Mouse (Mus musculus) gastrocnemius, postnatal 36 days (tissue): ENCODE results near the gene Bmp8a. TPM values are rescaled to one million over a fixed set of nuclear protein-coding genes. Genes with fewer than 3 reads are reported as not detected.
"Not testable (repeated sequence)": the region's sequence is repeated elsewhere in the genome, so short reads cannot be mapped to it uniquely, and the experiment has no call there.

ENCODE experiments used
- DNase-seq, 2 experiments: peaks; one replicate each; pipeline ENCODE4 v3.0.0; 2022
- intact Hi-C: fragments of 180-260 bp; cut with DNase I; formaldehyde crosslinking; loops from one replicate; pipeline ENCODE4 v1.15.1; 2025
- long read RNA-seq, 2 experiments: library from polyadenylated mRNA; stranded (forward); transcript quantifications; one replicate each; pipeline ENCODE4 v2.0.0; 2021
- total RNA-seq, 2 experiments: library from RNA; stranded (reverse); gene quantifications; 2 replicates each; pipeline ENCODE4 v1.2.3; 2021

The Bmp8a gene
- 1 to 10 TPM in 1 of 2 experiments, under 1 TPM in 1; 0.38 to 1.6 TPM for total RNA-seq
- long read RNA-seq, experiment 1 = 0 reads
- long read RNA-seq, experiment 2 = 0 reads

- peak; percentile 47 to 53 for DNase-seq
- intact Hi-C loops = no loop called here
Observed at GRCm38 (mm10) chr4:123342642-123343470, at the start of gene Bmp8a. Gene Bmp8a (minus strand): TSS chr4:123343252.

- DNase-seq = no peak
- intact Hi-C loops = loop anchor here (5.0 to 10.0 kb wide), 2 partner anchors 85 to 177 kb away; no protein-coding TSS in a partner anchor
Observed at GRCm38 (mm10) chr4:123392187-123392586, 49.1 kb upstream of the Bmp8a start.

DNA sequence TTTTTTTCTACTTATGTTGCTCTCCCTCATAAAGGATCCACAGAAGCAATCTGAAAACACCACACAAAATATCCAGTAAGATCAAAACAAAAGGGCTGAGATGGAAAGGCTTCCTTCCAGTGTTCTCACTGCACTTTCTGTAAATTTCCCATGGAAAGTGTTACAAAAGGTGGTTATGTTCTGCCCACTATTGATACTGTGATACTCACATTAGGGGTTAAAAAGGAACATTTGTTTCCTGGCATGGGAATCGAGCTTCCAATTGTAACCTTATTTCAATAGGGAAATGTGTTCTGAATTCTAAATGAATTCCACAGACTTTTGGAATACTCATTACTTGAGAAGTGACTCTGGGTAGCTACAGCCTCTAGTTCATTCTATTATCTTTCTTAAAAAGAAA lies 42.0 kb upstream of the Bmp8a start:
- intact Hi-C loops = no loop called here
- DNase-seq = no peak

DNA sequence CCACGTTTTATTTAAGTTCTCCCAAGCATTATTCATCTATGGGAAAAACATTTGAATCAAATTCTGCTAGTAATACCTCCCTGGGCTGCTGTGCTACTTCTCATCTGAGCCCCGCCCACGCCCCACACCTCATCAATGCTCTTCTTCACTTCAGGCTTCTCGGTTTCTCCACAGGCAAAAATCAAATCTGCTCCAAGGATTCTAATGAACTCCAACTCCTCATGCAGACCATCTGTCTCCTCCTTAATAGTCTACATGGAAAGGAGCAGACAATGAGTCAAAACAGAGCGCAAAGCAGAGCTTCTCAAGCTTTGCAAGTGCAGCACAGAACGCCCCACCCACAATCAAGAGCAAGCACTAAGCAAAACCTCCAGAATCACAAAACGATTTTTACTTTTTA lies 40.1 kb upstream of the Bmp8a start:
- no peak for DNase-seq
- intact Hi-C loops = no loop called here

DNA sequence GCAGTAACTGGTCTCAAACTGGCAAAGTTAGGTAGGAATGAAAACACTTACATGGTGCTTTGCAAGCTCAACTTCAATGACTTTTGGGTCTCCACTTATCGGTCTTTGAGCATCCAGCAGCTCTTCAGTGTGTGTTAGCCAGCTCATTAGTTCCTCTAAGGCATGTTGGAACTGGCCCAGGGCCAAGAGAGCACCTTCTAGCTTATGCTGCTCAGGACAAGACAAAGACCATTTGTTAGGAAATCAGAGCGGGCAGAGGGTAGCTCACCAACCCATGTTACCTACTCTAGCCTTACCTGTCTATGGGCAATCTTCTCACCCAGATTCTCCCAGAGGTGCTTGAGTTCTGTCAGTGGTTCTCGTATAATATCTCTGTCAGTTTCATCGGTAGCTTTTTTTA lies 39.0 kb upstream of the Bmp8a start:
- intact Hi-C loops = no loop called here
- no peak for DNase-seq

GRCm38 (mm10) chr4:123381598-123381997 lies 38.5 kb upstream of the Bmp8a start:
- no peak for DNase-seq
- intact Hi-C loops = no loop called here

GRCm38 (mm10) chr4:123376031-123376430 lies 33.0 kb upstream of the Bmp8a start:
- intact Hi-C loops = no loop called here
- DNase-seq = no peak

- no peak for DNase-seq
- intact Hi-C loops = no loop called here
Observed at GRCm38 (mm10) chr4:123374316-123375008, 31.4 kb upstream of the Bmp8a start.

DNA sequence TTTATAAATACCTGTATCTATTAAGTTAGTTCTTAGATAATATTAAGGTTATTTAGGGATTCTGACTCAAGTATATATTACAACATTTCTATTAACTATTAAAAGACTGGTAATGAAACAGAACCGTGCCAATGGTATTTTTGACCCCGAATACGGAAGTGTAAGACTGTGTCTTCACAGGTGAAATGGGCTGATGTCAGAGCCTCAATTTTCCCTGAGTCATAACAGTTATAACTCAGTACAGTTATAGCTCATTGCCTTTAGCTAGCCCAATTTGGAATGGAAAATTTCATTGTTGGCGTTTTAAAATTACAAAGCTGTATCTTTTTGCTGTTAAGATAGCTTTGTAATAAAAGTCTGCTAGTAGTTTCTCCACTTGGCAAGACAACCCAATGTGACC lies 20.5 kb upstream of the Bmp8a start:
- no peak for DNase-seq
- intact Hi-C loops = loop anchor here (5.0 kb wide), 1 partner anchor 56 kb away; no protein-coding TSS in a partner anchor

GRCm38 (mm10) chr4:123360771-123361170 lies 17.7 kb upstream of the Bmp8a start:
- DNase-seq = no peak
- intact Hi-C loops = loop anchor here (5.0 kb wide), 1 partner anchor 53 kb away; no protein-coding TSS in a partner anchor

GRCm38 (mm10) chr4:123358613-123359012 lies 15.6 kb upstream of the Bmp8a start:
- intact Hi-C loops = no loop called here
- DNase-seq = no peak

DNA sequence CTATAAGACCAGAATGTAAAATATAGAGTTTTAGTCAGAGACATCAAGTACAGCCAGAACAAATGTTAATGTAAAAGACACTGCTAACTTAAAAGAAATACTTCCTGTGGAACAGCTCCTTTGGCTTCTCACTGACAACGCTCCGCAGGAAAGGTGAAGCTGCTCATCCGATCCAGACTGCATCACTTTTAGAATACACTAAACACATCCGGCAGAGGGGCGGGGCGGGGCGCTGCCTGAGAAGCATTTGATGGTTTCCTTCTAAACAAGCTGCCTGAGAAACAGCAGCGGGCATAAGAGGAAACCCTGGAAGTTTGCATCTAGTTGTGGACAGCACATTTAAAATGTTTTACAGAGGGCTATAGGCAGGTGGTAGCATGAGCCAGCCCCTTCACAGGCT lies 12.9 kb upstream of the Bmp8a start:
- intact Hi-C loops = no loop called here
- no peak for DNase-seq

DNA sequence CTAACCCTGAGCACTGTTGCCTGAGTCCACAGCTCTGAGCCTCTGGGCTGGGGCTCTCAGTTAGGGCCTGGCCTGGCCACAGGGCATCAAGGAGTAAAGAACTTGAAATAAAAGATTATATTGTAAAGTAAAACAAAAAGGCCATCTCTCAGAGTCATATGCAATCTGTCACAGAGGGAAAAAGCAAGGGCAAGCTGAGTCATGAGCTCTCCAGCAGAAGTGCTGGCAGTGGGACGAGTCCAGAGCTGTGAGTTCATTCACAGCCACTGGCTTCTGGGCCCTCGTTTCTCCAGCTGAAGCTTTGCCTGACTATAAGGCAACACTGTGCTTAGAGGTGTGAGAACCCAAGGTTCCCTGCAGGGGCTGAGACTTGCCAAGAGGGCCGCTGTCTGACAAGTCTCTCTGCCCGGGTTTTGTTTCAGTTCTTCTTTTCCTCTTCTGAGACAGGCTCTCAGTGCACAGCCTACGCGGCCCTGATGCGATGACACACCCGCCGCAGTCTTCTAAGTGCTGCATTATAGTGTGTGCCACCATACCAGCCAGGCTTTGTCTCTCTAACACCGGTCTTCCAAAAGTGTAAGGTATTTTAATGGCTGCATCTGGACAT lies 10.3 kb upstream of the Bmp8a start:
- intact Hi-C loops = no loop called here
- no peak for DNase-seq

- intact Hi-C loops = no loop called here
- DNase-seq = no peak
Observed at GRCm38 (mm10) chr4:123343471-123343789, 378 bp upstream of the Bmp8a start.

DNA sequence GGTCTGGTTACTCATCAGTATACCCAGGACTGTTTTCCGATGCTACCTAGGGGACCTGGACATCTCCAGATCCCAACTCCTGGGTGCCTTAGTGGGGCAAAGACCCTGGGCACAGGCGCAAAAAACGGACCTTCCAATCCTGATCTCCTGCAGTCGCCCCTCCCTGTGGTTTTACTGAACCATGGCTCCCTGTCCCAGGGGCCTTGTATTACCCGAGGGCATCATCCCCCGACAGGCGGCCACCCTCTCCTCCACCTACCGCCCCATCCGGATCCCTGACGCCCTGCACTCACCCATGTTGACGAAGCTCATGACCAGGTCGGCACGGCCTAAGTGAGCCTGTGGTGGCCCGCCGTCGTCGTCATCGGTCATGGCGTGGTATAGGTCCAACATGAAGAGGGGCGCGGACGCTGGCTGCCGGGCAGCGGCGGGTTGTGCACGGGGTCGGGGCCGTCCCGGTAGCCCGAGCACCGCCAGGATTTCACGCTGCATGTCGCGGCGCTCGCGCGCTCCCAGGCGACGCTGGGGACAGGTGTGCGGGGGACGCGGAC lies 886 bp downstream of the Bmp8a start:
- no peak for DNase-seq
- intact Hi-C loops = no loop called here

DNA sequence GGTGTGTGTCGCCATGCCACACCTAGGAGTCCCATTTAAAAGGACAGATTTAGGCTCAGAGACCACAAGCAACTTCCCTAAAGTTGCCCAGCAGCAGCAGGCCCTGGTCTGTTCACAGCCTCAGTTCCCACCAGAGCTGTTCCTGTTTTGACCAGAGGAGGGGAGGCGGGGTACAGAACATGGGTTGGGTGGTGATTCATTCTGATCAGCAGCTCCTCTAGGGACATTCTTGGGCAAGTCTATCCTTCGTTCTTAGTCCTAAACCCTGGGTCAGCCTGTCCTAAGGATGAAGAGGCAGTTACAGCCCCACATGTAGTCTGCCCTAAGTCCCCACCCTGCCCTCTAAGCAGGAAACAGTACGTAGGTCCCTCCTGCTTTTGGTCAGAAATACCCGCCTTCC lies 2.8 kb downstream of the Bmp8a start:
- intact Hi-C loops = no loop called here
- no peak for DNase-seq

DNA sequence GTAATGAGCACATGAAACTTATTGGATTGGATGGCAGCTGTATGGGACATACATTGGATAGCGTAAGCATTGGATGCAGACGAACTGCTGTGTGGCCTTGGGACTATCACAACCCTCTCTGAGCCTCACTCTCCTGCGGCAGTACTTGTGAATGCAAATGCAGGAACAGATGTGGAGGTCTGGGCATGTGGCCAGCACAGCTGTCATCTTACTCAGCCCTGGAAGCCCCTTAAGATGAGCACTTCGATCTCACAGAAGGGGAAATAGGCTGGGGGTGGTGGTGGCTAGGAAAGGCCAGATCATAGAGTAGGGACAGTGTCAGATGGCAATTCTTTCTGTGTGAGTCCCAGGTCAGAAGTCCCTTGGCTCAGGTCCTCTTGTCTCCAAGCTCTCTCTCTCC lies 5.4 kb downstream of the Bmp8a start:
- no peak for DNase-seq
- intact Hi-C loops = no loop called here

GRCm38 (mm10) chr4:123335796-123336585 lies 7.1 kb downstream of the Bmp8a start:
- intact Hi-C loops = no loop called here

GRCm38 (mm10) chr4:123335244-123335643 lies 7.8 kb downstream of the Bmp8a start:
- intact Hi-C loops, DNase-seq: not testable (repeated sequence)

More at GRCm38 (mm10) chr4:123335796-123336585, 7.1 kb downstream of the Bmp8a start:
- no peak for DNase-seq

GRCm38 (mm10) chr4:123334177-123334576 lies 8.9 kb downstream of the Bmp8a start:
- no peak for DNase-seq
- intact Hi-C loops = no loop called here
